Mouse (Mus musculus) liver, postnatal 0 days (tissue): ENCODE measurements around the gene Cenpp. TPM values are rescaled to one million over a fixed set of nuclear protein-coding genes. Genes with fewer than 3 reads are reported as not detected.
"Not testable (repeated sequence)": the region's sequence is repeated elsewhere in the genome, so short reads cannot be mapped to it uniquely, and the experiment has no call there.

Experiments used
- ATAC-seq: fragments of 200-750 bp; cut with Nextera tagmentation; 2 replicates; pipeline ENCODE4 v1.8.0; 2017; ENCODE audit warnings: mild to moderate bottlenecking, moderate library complexity
- DNase-seq: peaks from one replicate; pipeline ENCODE4 v3.0.0-alpha.2; 2016
- H3K27ac ChIP-seq: fragments of 300-500 bp; sonication (generic); 2 replicates; pipeline ENCODE4 v1.5.1; 2014; ENCODE audit warnings: antibody characterized with exemption, moderate library complexity, mild to moderate bottlenecking, low read depth
- H3K27me3 ChIP-seq: fragments of 300-500 bp; sonication (generic); 2 replicates; pipeline ENCODE4 v1.6.1; 2014; ENCODE audit warnings: low read length, control low read depth, mixed read lengths; ENCODE audit not compliant: insufficient read depth
- H3K36me3 ChIP-seq: fragments of 300-500 bp; sonication (generic); replicated peaks from 2 replicates; pipeline ENCODE4 v1.6.1; 2014; ENCODE audit warnings: mild to moderate bottlenecking, control low read depth, low read length, moderate library complexity, mixed read lengths; ENCODE audit not compliant: insufficient read depth
- H3K4me1 ChIP-seq: fragments of 300-500 bp; sonication (generic); 2 replicates; pipeline ENCODE4 v1.6.1; 2014; ENCODE audit warnings: antibody characterized with exemption, mild to moderate bottlenecking, control low read depth; ENCODE audit not compliant: insufficient read depth
- H3K4me2 ChIP-seq: fragments of 300-500 bp; sonication (generic); 2 replicates; pipeline ENCODE4 v1.6.1; 2014; ENCODE audit warnings: low read depth, mild to moderate bottlenecking, low read length, moderate library complexity, mixed read lengths
- H3K4me3 ChIP-seq: fragments of 300-500 bp; sonication (generic); 2 replicates; pipeline ENCODE4 v1.5.1; 2014; ENCODE audit warnings: low read depth, low read length
- H3K9ac ChIP-seq: fragments of 300-500 bp; sonication (generic); replicated peaks from 2 replicates; pipeline ENCODE4 v1.6.1; 2014; ENCODE audit warnings: mild to moderate bottlenecking, moderate library complexity
- H3K9me3 ChIP-seq: fragments of 300-500 bp; sonication (generic); 2 replicates; pipeline ENCODE4 v1.6.1; 2016; ENCODE audit warnings: mild to moderate bottlenecking, control low read depth, low read length, mixed read lengths
- CTCF ChIP-seq: sonication (generic); IDR thresholded peaks from 2 replicates; pipeline ENCODE4 v1.5.1; 2016; ENCODE audit warnings: antibody characterized with exemption, low read depth
- EP300 ChIP-seq: IDR thresholded peaks from 2 replicates; pipeline ENCODE4 v1.6.1; 2016; ENCODE audit warnings: antibody characterized with exemption, low read depth, mild to moderate bottlenecking
- WGBS: fragments of 180-500 bp; shearing (Covaris S2); extraction: QIAGEN DNeasy Blood & Tissue Kit; methylation state at CpG from one replicate; pipeline ENCODE4 v1.1.7; 2014; ENCODE audit not compliant: insufficient replicate concordance; 5-methylcytosine and 5-hydroxymethylcytosine counted together
- polyA plus RNA-seq: library from polyadenylated mRNA; unstranded; fragments of >200 nt; fragmentation: Nextera tagmentation; extraction: Ambion mirVana; gene quantifications from 2 replicates; pipeline ENCODE4 v1.2.1, GENCODE M21; 2015

The Cenpp gene
- polyA plus RNA-seq, 1 experiment from 2014 or later = 13.7 TPM

GRCm38 (mm10) chr13:49608589-49609322, 43.8 kb downstream of the Cenpp start:
- ATAC-seq = no peak
- Histone ChIP-seq H3K9me3 (no peaks in the 10 kb centered on the region), H3K4me1 (no peaks in the 10 kb centered on the region), H3K36me3 (no peaks in the 10 kb centered on the region), H3K27ac (no peak overlapping the region), H3K4me3 (no peak overlapping the region), H3K4me2 (no peak overlapping the region), H3K27me3 (no peaks in the 10 kb centered on the region), H3K9ac (no peak overlapping the region)
- WGBS = 76% methylated on average over 4 of the region's 4 CpGs
- TF ChIP-seq CTCF (no peak), EP300 (no peak)
- no peak for DNase-seq

GRCm38 (mm10) chr13:49607714-49608113, 44.9 kb downstream of the Cenpp start, which contains the start of gene Ogn:
Gene Ogn, plus strand, starts transcription at chr13:49608046.
- H3K9ac ChIP-seq = no peak within 1 kb of the TSS
- no peaks in the 10 kb centered on the region for H3K27me3 ChIP-seq

GRCm38 (mm10) chr13:49603603-49604002, 49.0 kb downstream of the Cenpp start:
- H3K4me1 ChIP-seq = no peaks in the 10 kb centered on the region
- H3K27me3 ChIP-seq = no peaks in the 10 kb centered on the region
- no peaks in the 10 kb centered on the region for H3K9me3 ChIP-seq
- DNase-seq (no peak), ATAC-seq (no peak)
- TF ChIP-seq CTCF (no peak), EP300 (no peak)
- no peak overlapping the region for H3K27ac ChIP-seq
- no peak overlapping the region for H3K4me3 ChIP-seq
- H3K9ac ChIP-seq = no peak overlapping the region
- no peak overlapping the region for H3K4me2 ChIP-seq
- H3K36me3 ChIP-seq = no peaks in the 10 kb centered on the region

More at GRCm38 (mm10) chr13:49607714-49608113, 44.9 kb downstream of the Cenpp start, which contains the start of gene Ogn:
- Histone ChIP-seq H3K27ac (no peak within 1 kb of the TSS), H3K4me3 (no peak within 1 kb of the TSS), H3K4me2 (no peak within 1 kb of the TSS), H3K4me1 (no peaks in the 10 kb centered on the region), H3K9me3 (no peaks in the 10 kb centered on the region), H3K36me3 (no peaks in the 10 kb centered on the region)
- WGBS = 79% methylated on average over 4 of the region's 4 CpGs
- DNase-seq = no peak
- ATAC-seq = no peak
- TF ChIP-seq EP300 (no peak), CTCF (no peak)

GRCm38 (mm10) chr13:49602541-49602940, 50.0 kb downstream of the Cenpp start:
- 91% methylated on average over 2 of the region's 2 CpGs for WGBS
- H3K27me3 ChIP-seq, H3K4me1 ChIP-seq, H3K4me2 ChIP-seq, ATAC-seq, H3K27ac ChIP-seq, H3K4me3 ChIP-seq, H3K36me3 ChIP-seq, H3K9me3 ChIP-seq, DNase-seq, H3K9ac ChIP-seq: not testable (repeated sequence)

- H3K9ac ChIP-seq = no peak overlapping the region
- H3K4me2 ChIP-seq = no peak overlapping the region
- TF ChIP-seq EP300 = no peak
- TF ChIP-seq CTCF = no peak
- H3K27ac ChIP-seq = no peak overlapping the region
- no peaks in the 10 kb centered on the region for H3K4me1 ChIP-seq
- ATAC-seq (no peak), DNase-seq (no peak)
- 91% methylated on average over 6 of the region's 6 CpGs for WGBS
- H3K4me3 ChIP-seq = no peak overlapping the region
- no peaks in the 10 kb centered on the region for H3K9me3 ChIP-seq
- H3K36me3 ChIP-seq = no peaks in the 10 kb centered on the region
- H3K27me3 ChIP-seq = no peaks in the 10 kb centered on the region
Measured at GRCm38 (mm10) chr13:49586062-49586461, 66.5 kb downstream of the Cenpp start.

GRCm38 (mm10) chr13:49584307-49585005, 68.1 kb downstream of the Cenpp start:
- no peak for DNase-seq
- Histone ChIP-seq H3K27me3 (no peaks in the 10 kb centered on the region), H3K4me2 (no peak overlapping the region), H3K36me3 (no peaks in the 10 kb centered on the region), H3K4me3 (no peak overlapping the region), H3K27ac (no peak overlapping the region), H3K9ac (no peak overlapping the region), H3K4me1 (no peaks in the 10 kb centered on the region), H3K9me3 (no peaks in the 10 kb centered on the region)
- no peak for TF ChIP-seq EP300
- no peak for TF ChIP-seq CTCF
- 77% methylated on average over 8 of the region's 8 CpGs for WGBS
- ATAC-seq = no peak
